Mouse (Mus musculus): ENCODE measurements around the gene Slc22a12.

Gene Slc22a12

DNA sequence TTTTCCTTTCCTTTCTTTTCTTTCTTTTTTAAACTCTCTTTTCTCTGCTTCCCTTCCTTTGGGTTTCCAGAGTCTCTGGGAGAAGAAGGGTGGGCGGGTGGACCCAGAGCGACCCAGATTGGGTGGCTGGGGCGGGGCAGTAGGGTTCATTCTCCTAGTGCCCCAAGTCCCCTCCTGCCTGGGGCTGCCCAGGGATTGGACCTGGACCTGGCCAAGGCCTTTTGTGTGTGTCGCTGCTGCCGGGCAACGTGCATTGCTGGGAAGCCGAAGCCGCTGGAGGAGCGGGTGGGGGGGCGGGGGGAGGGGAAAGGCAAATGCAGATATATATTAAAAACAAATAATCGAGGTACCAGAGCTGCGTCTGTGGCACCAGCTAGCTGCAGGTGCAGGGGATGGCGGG is 10.2 kb downstream of the Slc22a12 start:
- TF ChIP-seq GATA4 (IDR thresholded peaks at IDR 0.05; ENCODE audit: insufficient replicate concordance, low read length): no peak

DNA sequence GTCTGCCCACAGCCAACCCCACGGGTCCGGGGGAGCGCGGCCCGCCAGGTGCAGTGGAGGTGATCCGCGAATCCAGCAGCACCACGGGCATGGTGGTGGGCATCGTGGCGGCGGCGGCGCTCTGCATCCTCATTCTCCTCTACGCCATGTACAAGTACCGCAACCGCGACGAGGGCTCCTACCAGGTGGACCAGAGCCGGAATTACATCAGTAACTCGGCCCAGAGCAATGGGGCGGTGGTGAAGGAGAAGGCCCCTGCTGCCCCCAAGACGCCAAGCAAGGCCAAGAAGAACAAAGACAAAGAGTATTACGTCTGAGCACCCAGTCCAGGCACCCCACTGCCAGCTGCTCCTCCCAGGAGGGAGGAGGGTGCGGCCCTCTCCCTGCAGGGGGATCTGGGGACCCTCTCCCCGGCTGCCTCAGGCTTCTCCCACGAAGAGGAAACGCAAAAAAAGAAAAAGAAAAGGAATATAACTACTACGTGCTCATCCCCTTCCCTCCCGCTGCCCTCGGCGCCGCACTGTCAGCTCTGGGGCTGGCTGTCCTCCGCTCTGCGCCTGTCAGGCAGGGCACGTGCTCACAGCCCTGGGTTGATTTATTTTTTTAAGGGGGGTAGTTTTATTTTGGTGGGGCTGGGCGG is 10.9 kb downstream of the Slc22a12 start:
- TF ChIP-seq GATA4 (IDR thresholded peaks at IDR 0.05; ENCODE audit: insufficient replicate concordance, low read length): no peak

DNA sequence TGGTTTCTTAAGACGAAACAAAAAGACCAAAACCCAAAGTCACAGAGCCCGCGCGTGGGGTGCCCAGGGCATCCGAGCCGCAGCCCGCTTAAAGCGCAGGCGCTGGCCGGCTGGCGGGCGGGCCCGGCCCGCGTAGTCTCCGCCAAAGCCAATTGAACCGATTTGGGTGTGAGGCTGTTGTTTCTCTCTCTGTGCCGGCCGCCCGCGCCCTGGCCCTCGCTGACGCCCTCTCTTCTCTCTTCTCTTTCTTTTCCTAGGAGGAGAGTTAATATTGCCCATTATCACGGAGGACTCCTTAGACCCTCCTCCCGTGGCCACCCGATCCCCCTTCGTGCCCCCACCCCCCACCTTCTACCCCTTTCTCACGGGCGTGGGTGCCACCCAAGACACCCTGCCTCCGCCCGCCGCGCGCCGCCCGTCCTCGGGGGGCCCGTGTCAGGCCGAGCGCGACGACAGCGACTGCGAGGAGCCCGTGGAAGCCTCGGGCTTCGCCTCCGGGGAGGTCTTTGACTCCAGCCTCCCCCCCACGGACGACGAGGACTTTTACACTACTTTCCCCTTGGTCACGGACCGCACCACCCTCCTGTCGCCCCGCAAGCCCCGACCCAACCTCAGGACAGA is 11.7 kb downstream of the Slc22a12 start:
- no peak for TF ChIP-seq GATA4 (IDR thresholded peaks at IDR 0.05; ENCODE audit: insufficient replicate concordance, low read length)

DNA sequence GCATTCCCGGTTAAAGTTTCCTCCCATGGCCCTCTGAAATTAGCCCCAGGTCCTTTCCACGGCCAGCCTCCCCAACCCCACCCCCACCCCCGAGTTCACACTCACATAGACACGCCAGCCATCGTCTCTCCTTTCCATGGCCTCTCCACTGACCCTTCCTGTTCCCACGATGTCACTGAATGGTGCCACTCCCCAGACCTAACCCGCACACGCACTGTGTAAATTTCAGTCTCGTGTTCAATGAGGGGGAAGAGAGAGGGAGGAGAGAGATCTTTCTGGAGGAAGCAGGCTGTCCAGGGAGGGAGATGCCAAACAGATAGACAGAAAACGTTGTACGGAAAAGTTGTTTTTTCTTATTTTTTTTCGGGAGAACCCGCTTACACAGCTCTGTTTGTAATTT is 12.5 kb downstream of the Slc22a12 start:
- TF ChIP-seq GATA4 (IDR thresholded peaks at IDR 0.05; ENCODE audit: insufficient replicate concordance, low read length): no peak

DNA sequence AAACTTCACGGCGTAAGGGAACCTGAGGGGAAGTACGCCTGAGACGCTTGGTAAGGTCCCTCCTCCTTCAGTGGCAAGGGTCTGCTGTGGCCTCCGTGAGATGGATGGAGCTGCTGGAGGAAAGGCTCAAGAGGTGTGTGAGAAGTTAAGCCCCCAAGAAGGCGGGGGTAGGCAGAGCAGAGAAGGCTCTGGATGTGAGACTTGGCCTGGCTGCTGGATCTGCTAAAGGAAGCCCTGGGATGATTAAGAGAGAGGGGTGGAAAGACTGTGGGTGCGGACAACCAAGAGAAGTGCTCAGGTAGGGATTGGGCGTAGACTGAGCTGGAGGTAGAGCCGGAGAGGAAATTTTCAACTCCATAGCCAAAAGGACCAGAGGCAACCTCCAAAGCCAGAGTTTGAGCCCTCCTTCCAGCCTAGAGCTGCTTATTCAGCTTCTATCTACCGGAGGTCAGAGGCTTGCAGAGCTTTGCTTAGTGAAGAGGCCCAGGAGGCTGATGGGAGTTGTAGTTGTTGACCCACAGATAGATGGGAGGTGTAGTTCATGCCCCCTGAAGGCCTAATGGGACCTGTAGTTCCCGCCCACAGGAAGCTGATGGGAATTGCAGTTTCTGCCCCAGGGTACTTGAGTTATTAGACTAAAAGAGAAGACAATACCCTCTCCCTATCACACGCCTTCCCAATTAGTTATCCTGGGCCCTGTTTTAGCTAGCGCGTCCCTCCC is 13.4 kb downstream of the Slc22a12 start:
- TF ChIP-seq GATA4 (IDR thresholded peaks at IDR 0.05; ENCODE audit: insufficient replicate concordance, low read length): no peak; the same call in 1 of the 2 replicates

DNA sequence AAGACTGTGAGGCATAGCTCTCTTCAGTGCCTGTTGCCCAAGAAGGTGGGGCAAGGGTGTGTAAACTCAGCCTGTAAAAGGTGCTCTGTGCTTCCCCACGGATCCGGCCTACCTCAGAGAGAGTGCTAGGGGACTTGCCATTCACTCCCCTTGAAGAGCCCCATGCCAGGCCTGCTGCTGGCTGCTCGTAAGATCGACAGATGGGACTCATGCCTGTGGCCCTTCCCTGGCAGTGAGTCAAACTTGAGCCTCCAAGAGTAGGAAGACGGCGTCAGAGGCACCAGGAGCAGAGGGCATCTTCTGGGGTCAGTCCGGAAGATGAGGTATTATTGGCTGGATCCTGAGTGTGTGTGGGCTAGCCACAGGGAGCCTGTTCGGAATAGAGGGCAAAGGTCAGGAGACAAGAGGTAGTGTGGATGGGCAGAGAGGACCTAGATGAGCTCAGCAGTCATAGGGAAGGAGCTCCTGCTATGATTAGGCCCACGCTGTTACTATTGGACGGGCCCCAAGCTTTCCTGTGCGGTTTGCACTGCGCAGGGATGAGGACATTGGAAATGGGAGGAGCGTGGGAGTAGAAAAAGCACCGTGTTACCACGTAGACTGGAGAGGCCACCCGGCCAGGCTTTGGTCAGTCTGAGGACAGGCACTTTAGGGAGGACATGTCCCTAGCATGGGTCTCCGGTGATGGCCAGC is 14.8 kb downstream of the Slc22a12 start:
- TF ChIP-seq GATA4 (IDR thresholded peaks at IDR 0.05; ENCODE audit: insufficient replicate concordance, low read length): no peak

DNA sequence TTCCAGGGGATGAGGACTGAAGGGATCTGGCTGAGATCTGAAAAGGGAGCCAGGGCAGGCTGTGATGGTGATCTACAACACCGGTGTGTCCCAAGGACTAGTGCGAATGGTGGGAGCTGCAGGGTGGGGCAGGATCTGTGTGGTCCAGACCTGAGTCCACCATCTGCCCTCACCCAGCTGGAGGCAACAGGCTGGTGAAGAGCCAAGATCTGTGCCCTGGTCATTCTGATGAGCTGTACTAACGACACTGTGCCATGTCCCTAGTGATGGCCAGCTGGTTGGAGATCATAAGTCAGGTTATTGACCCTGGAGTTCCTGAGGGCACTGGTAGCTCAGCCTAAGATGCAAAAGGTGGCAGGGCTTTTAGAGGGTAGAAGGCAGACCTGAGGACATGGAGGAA is 15.4 kb downstream of the Slc22a12 start:
- no peak for TF ChIP-seq GATA4 (IDR thresholded peaks at IDR 0.05; ENCODE audit: insufficient replicate concordance, low read length)

DNA sequence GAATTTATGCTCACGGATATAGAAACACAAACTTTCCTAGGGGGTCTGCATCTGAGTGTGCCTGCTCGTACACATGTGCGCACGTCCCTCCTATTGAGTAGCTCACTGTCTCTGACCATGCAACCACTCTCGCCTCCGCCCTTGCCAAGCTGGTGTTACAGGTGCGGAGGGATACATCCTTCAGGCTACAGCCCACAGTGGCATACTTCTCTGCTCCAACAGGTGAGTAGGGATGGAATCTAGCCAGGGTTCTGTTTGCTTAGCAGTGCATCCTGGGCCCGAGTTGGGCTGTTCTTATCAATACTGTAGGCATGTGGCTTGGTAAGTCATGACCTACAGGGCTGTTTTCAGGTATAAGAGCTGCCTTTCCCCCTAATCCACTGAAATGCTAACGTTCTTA is 16.8 kb downstream of the Slc22a12 start:
- TF ChIP-seq GATA4 (IDR thresholded peaks at IDR 0.05; ENCODE audit: insufficient replicate concordance, low read length): no peak

DNA sequence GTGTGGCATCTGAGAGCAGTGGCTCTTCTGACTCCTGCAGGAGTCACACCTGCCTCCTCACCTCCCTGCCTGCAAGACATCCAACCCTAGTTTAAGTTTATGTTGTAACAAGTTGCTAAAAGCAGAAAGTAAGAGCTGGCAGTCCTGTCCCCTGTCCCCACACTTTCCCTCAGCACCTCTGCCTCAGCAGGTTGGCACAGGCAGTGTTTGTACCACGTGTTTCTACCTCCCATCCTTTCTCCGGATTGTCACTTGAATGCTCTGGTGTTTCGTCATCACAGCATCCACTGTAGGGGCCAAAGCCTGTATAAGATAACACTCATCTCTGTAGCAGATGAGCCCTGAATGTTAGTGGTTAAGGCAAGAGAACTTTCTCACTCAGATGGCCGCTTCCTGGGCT is 17.8 kb downstream of the Slc22a12 start:
- no peak for TF ChIP-seq GATA4 (IDR thresholded peaks at IDR 0.05; ENCODE audit: insufficient replicate concordance, low read length)

DNA sequence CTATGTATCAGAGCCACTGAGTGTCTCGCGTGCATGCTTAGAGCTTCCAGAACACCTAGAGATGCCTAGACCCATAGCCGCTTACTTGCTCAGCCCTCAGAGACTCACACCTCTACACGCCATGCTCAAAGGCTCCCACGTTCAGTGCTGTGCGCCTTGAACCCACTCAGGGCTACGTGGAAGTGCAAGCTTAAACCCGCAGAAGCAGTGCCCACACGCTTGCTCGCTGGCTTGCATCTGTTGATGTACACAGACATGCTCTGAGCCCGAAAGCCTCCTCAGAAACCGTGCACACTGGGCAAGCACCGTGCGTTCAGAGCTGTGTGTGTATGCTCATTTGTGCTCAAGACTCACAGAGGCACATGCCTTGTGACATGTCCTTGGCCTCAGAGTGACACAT is 20.5 kb downstream of the Slc22a12 start:
- no peak for TF ChIP-seq GATA4 (IDR thresholded peaks at IDR 0.05; ENCODE audit: insufficient replicate concordance, low read length)

DNA sequence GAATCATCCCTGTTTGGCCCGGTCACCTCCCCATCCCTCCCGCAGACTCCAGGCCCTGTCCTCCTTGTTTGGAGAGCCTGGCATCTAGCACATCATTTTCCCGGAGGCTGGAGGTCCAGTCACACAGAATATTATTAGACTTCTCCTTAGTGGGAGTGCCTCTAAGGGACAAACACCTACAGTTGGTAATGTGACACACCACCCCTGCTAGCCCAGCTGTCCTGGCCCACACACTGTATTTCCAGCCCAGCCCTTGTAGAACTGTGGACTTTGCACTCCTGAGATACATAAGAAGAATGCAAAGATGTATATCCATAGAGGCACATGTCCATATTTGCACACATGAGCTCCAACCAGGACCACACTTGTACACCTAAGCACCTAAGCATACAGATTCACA is 21.2 kb downstream of the Slc22a12 start:
- TF ChIP-seq GATA4 (IDR thresholded peaks at IDR 0.05; ENCODE audit: insufficient replicate concordance, low read length): no peak

DNA sequence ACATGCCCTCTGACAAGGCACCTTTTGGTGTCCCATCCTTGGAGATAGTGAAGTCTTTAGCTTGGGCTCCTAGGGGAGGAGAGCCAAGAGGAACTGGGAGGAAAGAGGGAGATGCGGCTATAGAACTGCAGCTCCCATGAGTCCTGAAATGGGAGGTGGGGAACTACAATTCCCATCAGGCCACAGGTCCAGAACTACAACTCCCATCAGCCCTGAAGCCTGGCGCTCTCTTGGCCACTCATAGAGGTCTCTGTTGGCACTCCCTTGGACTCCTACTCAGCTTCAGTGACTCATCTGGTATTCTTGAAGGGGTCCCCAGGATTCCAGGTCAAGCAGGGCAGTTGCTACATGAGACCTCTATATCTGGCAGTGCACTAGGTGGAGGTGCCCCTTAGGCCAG is 23.3 kb downstream of the Slc22a12 start:
- TF ChIP-seq GATA4 (IDR thresholded peaks at IDR 0.05; ENCODE audit: insufficient replicate concordance, low read length): no peak

DNA sequence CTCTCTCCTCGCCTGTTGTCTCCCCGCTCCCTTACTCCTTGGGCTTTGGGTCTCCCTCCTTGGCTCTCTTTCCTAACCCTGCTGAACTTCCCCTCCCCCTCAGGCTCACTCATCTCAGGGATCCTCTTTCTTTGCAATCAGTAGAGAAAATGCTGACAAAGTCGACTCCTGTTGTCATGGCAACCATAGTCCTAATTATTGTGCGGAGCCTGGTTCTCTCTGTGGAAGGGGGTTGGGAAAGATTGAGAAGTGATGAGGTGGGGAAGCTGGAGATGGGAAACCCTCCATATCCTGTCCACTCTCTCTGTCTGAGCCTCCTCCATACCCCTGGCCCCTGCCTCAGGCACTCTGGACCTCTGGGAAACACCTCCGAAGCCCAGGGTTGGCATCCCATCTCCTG is 24.2 kb downstream of the Slc22a12 start:
- no peak for TF ChIP-seq GATA4 (IDR thresholded peaks at IDR 0.05; ENCODE audit: insufficient replicate concordance, low read length)

DNA sequence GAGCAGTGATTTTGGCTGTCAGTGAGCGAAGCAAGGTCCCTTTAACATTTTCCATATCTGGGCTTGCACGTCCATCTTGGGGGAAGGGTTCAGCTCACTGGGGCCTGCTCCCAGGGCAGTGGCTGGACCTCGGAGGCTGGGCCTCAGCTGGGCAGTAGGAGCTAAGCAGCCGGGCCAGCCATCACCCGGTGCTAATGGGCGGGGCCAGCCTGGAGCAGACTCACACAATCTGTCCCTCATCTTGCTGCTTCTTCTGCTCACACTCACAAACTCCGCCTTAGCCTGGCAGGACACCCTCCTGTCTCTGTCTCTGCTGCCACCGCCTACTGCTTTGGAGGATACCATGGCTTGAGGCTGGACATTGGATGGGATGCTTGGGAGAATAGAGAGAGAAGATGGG is 26.7 kb downstream of the Slc22a12 start:
- no peak for TF ChIP-seq GATA4 (IDR thresholded peaks at IDR 0.05; ENCODE audit: insufficient replicate concordance, low read length)

DNA sequence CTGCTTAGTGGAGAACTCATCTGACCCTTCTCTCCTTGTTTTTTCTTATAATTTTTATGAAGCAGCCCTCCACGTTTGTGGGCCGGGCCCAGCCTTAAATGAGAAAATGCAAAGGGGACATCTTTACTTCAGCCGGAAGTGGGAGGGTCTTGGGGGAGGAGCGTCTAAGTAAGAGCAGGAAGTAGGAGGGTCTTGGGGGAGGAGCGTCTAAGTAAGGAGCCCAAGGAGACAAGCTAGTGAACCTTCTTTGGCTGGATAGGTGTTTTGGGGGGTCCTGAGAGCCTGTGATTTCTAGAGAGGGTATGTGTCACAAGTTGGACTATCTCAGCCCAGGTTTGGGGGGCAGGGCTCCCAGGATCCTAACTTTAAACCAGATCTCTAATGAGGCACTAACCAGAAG is 27.4 kb downstream of the Slc22a12 start:
- no peak for TF ChIP-seq GATA4 (IDR thresholded peaks at IDR 0.05; ENCODE audit: insufficient replicate concordance, low read length)

DNA sequence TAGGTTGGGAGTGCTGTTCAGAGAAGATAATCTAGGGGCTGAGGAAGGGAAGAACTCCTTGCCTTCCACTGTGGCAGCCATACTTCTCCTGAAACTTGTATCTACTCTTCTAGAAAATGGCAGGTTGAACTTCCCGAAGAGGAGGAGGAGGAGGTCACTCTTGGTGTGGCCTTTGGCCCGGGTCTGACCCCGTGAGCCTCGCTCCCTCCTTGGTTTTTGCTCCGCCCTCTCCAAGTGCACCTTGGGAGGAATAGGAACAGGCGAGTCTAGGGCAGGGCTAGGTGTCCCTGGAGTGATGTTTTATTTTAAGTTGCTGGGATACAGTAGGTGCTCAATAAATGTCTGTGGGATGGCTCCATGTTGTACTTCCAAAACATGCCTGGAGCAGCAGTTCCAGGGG is 27.9 kb downstream of the Slc22a12 start:
- TF ChIP-seq GATA4 (IDR thresholded peaks at IDR 0.05; ENCODE audit: insufficient replicate concordance, low read length): no peak

Data from liver, adult (tissue).